Mouse (Mus musculus) limb, embryonic 12.5 days (tissue): ENCODE data around the gene Diaph2. TPM values are rescaled to one million over a fixed set of nuclear protein-coding genes. Genes with fewer than 3 reads are reported as not detected.
"Not testable (repeated sequence)": the region's sequence is repeated elsewhere in the genome, so short reads cannot be mapped to it uniquely, and the experiment has no call there.

Experiments
- ATAC-seq: fragments of 200-750 bp; cut with Nextera tagmentation; 2 replicates; pipeline ENCODE4 v1.8.0; 2017; ENCODE audit warnings: low read depth, moderate TSS enrichment; ENCODE audit not compliant: insufficient number of reproducible peaks, insufficient read depth, low FRiP score, low TSS enrichment
- H3K27ac ChIP-seq: fragments of 300-500 bp; sonication (generic); 2 replicates; pipeline ENCODE4 v1.5.1; 2016; ENCODE audit warnings: mild to moderate bottlenecking, moderate library complexity
- H3K27me3 ChIP-seq: fragments of 300-500 bp; sonication (generic); 2 replicates; pipeline ENCODE4 v1.6.1; 2016; ENCODE audit warnings: mild to moderate bottlenecking, moderate library complexity
- H3K36me3 ChIP-seq: fragments of 300-500 bp; sonication (generic); 2 replicates; pipeline ENCODE4 v1.6.1; 2016; ENCODE audit warnings: mild to moderate bottlenecking, moderate library complexity
- H3K4me1 ChIP-seq: fragments of 300-500 bp; sonication (generic); replicated peaks from 2 replicates; pipeline ENCODE4 v1.6.1; 2016
- H3K4me2 ChIP-seq: fragments of 300-500 bp; sonication (generic); 2 replicates; pipeline ENCODE4 v1.6.1; 2016; ENCODE audit warnings: mild to moderate bottlenecking, moderate library complexity
- H3K4me3 ChIP-seq: fragments of 300-500 bp; sonication (generic); replicated peaks from 2 replicates; pipeline ENCODE4 v1.5.1; 2016; ENCODE audit warnings: mild to moderate bottlenecking
- H3K9ac ChIP-seq: fragments of 300-500 bp; sonication (generic); replicated peaks from 2 replicates; pipeline ENCODE4 v1.6.1; 2016; ENCODE audit warnings: mild to moderate bottlenecking, moderate library complexity
- H3K9me3 ChIP-seq: fragments of 300-500 bp; sonication (generic); 2 replicates; pipeline ENCODE4 v1.6.1; 2016; ENCODE audit warnings: mild to moderate bottlenecking, moderate library complexity
- WGBS: fragments of 180-500 bp; shearing (Covaris S2); methylation state at CpG from one replicate; pipeline ENCODE4 v1.1.7; 2016; 5-methylcytosine and 5-hydroxymethylcytosine counted together
- polyA plus RNA-seq: library from polyadenylated mRNA; unstranded; fragments of >200 nt; fragmentation: Nextera tagmentation; extraction: Ambion mirVana; gene quantifications from 2 replicates; pipeline ENCODE4 v1.2.1, GENCODE M21; 2016

Gene Diaph2
- polyA plus RNA-seq, 1 experiment from 2014 or later: 5.9 TPM

DNA sequence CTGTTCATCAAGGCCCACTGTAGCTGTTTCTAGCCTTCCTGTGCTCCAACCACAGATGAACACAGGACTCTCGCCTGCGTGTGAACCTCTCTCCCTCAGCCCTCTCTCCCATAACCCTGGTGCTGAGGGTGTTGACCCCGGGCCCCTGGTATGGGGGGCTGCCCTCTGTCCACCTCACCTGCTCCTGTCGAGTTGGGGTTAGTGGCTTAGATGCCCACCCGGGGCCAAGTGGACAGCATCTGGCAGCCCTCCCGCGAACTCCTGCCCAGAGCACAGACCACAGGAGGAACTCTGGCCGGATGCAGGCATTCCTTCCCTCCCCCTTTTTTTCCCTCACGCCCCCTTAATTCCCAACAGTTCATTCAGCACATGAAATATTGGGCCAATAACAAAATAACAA is 537.5 kb downstream of the Diaph2 start:
- ATAC-seq: no peak
- no peak overlapping the region for H3K9ac ChIP-seq
- H3K36me3 ChIP-seq: no peaks in the 10 kb centered on the region
- no peak overlapping the region for H3K27ac ChIP-seq
- no peaks in the 10 kb centered on the region for H3K27me3 ChIP-seq
- no peaks in the 10 kb centered on the region for H3K9me3 ChIP-seq
- H3K4me1 ChIP-seq: no peaks in the 10 kb centered on the region
- WGBS: 81% methylated on average over 9 of the region's 9 CpGs
- no peak overlapping the region for H3K4me2 ChIP-seq
- H3K4me3 ChIP-seq: no peak overlapping the region

DNA sequence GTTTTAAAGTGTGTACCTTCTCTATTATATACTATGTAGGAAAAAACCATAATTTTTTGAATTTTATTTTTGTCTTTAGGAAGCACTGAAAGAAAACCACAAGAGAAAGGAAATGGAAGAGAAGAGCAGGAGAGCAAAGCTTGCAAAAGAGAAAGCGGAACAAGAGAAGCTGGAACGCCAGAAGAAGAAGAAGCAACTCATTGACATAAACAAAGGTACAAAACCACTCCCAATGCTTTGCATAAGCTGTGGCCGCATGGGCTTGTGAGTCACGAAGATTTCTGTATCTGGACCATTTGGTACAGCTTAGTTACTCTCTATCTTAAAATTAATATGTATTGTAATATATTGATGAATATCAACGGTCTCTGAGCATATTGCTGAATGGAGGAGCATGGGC is 540.2 kb downstream of the Diaph2 start:
- Histone ChIP-seq H3K36me3 (no peaks in the 10 kb centered on the region), H3K27ac (no peak overlapping the region), H3K4me2 (no peak overlapping the region), H3K9me3 (no peaks in the 10 kb centered on the region), H3K27me3 (no peaks in the 10 kb centered on the region), H3K4me3 (no peak overlapping the region), H3K9ac (no peak overlapping the region), H3K4me1 (no peaks in the 10 kb centered on the region)
- ATAC-seq: no peak
- WGBS: 83% methylated on average over 5 of the region's 5 CpGs

DNA sequence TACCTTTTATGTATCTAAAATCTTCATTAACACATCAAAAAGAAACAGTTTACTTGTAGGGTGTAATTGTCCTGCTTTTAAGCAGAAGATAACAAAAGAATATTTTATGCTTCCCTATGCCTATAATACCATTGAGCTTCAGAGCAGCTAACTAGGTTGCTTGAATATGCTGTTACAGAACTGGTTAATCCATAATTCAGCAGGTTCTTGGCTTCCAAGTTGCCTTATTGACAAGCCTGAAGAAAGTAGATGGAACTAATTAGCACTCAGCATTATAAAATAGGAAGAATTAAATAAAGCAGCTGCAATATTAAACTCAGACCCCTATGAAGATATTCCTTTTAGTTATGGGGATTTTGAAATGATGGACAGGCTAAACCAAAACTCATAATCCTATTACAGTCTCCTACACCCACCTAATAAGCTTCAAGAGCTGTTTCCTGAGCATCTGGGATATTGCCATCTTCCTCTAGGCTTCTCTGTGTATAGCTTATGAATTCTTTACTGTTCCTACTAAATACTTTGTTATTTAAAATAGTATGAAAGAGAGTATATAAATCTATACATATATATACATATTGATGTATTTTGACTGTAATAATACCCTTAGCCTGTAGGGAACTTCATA is 601.4 kb downstream of the Diaph2 start:
- no peak overlapping the region for H3K4me2 ChIP-seq
- H3K27ac ChIP-seq: no peak overlapping the region
- ATAC-seq: no peak
- H3K4me3 ChIP-seq: no peak overlapping the region
- H3K27me3 ChIP-seq: no peaks in the 10 kb centered on the region
- H3K36me3 ChIP-seq: no peaks in the 10 kb centered on the region
- no peaks in the 10 kb centered on the region for H3K9me3 ChIP-seq
- no peaks in the 10 kb centered on the region for H3K4me1 ChIP-seq
- no peak overlapping the region for H3K9ac ChIP-seq

DNA sequence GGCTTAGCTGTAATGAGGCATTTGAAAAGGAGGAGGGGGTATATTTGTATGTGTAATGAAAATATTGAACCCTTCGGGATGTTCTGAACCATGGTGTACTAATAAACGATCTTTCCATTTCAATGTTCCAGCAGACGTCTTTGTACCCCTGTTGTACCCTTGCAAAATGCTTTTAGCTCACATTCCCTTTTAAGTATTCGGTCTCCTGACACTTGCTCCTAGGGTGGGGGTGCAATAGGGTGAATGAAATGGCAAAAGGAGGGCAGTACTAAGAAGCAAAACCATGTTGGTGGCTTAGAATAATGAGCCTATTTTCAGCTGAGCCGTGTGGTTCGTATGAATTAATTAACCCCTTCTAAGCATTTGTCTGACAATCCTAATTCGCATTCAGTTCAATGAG is 601.9 kb downstream of the Diaph2 start:
- no peak overlapping the region for H3K4me3 ChIP-seq
- H3K4me1 ChIP-seq: no peaks in the 10 kb centered on the region
- H3K9ac ChIP-seq: no peak overlapping the region
- no peak overlapping the region for H3K4me2 ChIP-seq
- no peak for ATAC-seq
- 56% methylated on average over 7 of the region's 7 CpGs for WGBS
- no peaks in the 10 kb centered on the region for H3K9me3 ChIP-seq
- H3K27ac ChIP-seq: no peak overlapping the region
- no peaks in the 10 kb centered on the region for H3K27me3 ChIP-seq
- no peaks in the 10 kb centered on the region for H3K36me3 ChIP-seq

DNA sequence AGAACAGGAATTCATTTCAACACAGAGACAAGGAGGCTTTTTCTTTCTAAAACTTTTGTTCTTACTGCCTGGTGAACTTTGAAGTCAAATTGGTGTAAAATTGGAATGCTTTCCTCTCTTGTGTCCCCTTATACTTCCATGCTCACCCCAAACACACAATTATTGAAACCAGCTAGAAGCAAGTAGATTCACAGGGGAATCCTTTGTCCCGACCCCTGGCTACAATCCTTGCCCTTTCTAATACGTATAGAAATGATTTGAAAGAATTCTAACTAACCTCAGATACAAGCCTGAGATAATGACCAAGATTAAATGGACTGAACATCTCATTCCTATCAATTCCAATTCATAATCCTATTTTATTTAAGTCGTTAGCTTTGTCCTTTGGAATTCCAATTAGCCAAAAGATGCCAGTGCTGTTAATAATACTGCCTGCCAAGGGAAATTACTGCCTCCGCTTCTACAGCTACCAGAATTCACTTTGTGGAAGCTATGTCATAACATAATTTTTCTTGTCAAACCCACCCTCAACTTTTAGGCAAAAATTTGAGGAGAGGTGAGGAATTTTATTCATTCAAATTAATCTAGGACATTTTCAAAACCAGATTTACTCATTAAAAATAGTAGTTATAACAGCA is 644.1 kb downstream of the Diaph2 start:
- no peaks in the 10 kb centered on the region for H3K9me3 ChIP-seq
- no peak overlapping the region for H3K27ac ChIP-seq
- 68% methylated on average over 4 of the region's 4 CpGs for WGBS
- H3K4me1 ChIP-seq: no peaks in the 10 kb centered on the region
- H3K36me3 ChIP-seq: no peaks in the 10 kb centered on the region
- 0 out of 2 replicates have a peak, but pooled peaks cover 2% of the 10 kb centered on the region for H3K27me3 ChIP-seq
- no peak overlapping the region for H3K9ac ChIP-seq
- ATAC-seq: no peak
- H3K4me3 ChIP-seq: no peak overlapping the region
- H3K4me2 ChIP-seq: no peak overlapping the region

DNA sequence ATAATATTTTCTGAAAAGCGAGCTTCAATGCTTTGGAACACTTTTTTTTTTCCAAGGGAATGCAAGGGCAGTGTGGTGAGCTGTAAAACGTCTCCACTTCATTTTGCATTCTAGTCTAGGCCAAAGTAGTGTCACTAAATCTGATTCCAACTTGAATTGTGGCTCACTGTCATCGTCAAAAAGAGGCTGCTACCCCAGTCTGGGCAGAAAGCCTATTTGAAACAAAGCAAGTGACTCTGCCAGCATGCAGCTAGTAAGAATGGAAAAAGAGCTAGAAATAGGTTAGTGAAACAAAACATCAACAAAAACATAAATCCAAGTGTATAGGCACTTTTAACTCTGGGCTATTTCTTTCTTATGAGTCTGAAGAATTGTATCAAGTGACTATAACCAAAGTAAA is 653.7 kb downstream of the Diaph2 start:
- Histone ChIP-seq H3K4me2 (no peak overlapping the region), H3K27me3 (peaks cover 5% of the 10 kb centered on the region; the same call in 1 of the 2 replicates), H3K4me3 (no peak overlapping the region), H3K36me3 (no peaks in the 10 kb centered on the region), H3K4me1 (no peaks in the 10 kb centered on the region), H3K9me3 (no peaks in the 10 kb centered on the region), H3K27ac (no peak overlapping the region), H3K9ac (no peak overlapping the region)
- WGBS: 58% methylated on average over 3 of the region's 3 CpGs
- no peak for ATAC-seq

DNA sequence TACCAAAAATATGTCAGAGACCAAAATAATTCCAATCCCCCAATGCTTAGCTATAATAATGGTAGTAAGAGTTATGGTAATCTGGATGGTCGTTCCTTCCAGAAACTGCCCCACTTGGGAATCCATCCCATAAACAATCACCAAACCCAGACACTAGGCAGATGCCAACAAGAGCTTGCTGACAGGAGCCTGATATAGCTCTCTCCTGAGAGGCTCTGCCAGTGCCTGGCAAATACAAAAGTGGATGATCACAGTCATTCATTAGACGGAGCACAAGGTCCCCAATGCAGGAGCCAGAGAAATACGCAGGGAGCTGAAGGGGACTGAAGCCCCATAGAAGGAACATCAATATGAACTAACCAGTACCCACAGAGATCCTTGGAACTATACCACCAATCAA is 657.9 kb downstream of the Diaph2 start:
- 92% methylated on average over 3 of the region's 3 CpGs for WGBS

DNA sequence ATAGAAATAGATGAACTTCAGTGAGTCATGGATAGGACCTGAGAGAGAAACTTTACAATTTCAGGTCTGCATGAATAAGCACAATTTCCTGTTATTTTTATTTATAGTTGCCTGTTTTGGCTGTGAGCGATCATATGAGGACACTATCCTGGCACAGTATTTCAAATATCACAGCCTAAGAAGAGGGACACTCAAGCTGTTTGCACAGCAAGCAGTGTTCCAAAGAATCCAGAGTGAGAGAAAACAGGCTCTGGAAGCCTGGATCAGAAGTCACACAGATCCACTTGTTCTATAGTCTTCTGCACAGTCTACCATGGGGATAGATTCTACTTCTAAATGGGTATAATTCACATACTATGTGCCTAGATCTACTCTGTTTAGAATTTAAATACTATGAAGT is 659.4 kb downstream of the Diaph2 start:
- 86% methylated on average over 1 of the region's 1 CpGs for WGBS
- no peak for ATAC-seq

More for the DNA sequence above, 657.9 kb downstream of the Diaph2 start:
- H3K9ac ChIP-seq, H3K9me3 ChIP-seq, H3K4me2 ChIP-seq, ATAC-seq, H3K36me3 ChIP-seq, H3K27me3 ChIP-seq, H3K4me1 ChIP-seq, H3K27ac ChIP-seq, H3K4me3 ChIP-seq: not testable (repeated sequence)

DNA sequence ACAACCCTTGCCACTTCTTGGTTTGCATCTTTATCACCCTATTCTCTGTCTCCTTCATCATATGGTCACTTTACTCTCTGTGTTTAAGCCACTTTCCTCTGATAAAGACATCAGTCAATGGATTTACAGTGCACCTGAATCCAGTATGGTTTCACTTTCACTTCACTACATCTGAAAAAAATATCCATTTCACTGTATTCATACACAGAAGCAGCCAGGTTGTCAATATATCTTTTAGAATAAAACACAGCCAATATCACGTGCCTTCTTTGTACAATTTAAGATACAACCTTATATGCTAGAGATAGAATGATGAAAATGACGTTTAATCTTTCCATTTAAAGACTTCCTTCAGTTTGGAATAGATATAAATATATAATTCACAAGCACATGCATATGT is 673.6 kb downstream of the Diaph2 start:
- H3K4me3 ChIP-seq: no peak overlapping the region
- H3K4me1 ChIP-seq: no peaks in the 10 kb centered on the region
- 74% methylated on average over 2 of the region's 2 CpGs for WGBS

More for the DNA sequence above, 659.4 kb downstream of the Diaph2 start:
- no peaks in the 10 kb centered on the region for H3K4me1 ChIP-seq
- H3K9me3 ChIP-seq: no peaks in the 10 kb centered on the region
- H3K4me3 ChIP-seq: no peak overlapping the region
- H3K4me2 ChIP-seq: no peak overlapping the region
- no peaks in the 10 kb centered on the region for H3K27me3 ChIP-seq
- no peak overlapping the region for H3K9ac ChIP-seq
- H3K27ac ChIP-seq: no peak overlapping the region
- no peaks in the 10 kb centered on the region for H3K36me3 ChIP-seq

DNA sequence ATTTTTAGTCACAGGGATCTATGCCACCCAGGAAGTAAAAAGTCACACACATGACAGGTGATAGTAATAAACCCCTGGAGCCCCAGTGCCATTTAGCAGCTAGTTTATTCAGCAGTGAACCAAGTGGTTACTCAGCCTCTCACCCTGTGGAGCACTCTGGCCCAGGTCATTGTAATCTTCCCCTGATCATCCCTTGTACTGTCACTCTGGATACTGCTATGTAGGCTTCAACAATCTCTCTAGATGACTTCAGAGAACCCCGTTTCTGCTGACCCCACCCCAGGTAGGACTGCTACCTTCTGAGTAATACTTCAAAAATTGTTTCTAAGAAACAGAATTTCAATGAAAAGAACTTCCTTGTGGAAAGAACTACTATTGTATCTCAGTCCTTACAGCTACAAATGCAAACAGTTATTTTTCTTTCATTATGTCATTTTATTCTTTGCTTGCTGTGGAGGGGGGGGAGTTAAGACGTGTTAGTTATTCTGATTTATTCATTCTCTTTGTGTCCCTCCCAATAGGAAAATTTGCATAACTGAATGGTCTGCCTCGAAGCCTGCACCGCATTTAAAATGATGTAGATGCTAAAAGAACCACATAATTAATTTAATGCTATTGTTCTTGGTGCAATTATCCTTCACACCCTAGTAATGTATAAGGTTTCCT is 702.4 kb downstream of the Diaph2 start:
- no peaks in the 10 kb centered on the region for H3K36me3 ChIP-seq
- H3K27ac ChIP-seq: no peak overlapping the region
- H3K27me3 ChIP-seq: no peaks in the 10 kb centered on the region
- ATAC-seq: no peak
- no peak overlapping the region for H3K9ac ChIP-seq
- H3K9me3 ChIP-seq: no peaks in the 10 kb centered on the region
- no peaks in the 10 kb centered on the region for H3K4me1 ChIP-seq
- no peak overlapping the region for H3K4me2 ChIP-seq
- no peak overlapping the region for H3K4me3 ChIP-seq
- WGBS: 72% methylated on average over 4 of the region's 4 CpGs

More for the DNA sequence above, 673.6 kb downstream of the Diaph2 start:
- Histone ChIP-seq H3K27ac (no peak overlapping the region), H3K9ac (no peak overlapping the region), H3K4me2 (no peak overlapping the region), H3K27me3 (no peaks in the 10 kb centered on the region), H3K9me3 (no peaks in the 10 kb centered on the region), H3K36me3 (no peaks in the 10 kb centered on the region)
- ATAC-seq: no peak

DNA sequence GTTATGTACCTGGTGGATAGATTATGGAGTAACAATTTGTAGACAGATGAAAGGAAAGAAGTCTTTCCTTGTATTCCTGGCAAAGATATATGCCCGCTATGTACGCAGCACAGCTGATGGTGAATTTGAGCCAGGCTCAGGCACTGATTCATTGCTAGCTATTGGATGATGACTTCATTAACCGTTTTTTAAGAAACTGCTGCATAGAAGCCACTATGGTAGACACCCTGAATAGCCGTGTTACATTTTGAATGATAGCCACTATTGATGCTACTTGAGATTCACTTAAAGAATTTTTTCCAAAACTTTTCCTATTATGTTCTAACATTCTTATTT is 702.9 kb downstream of the Diaph2 start:
- Histone ChIP-seq H3K27ac (no peak overlapping the region), H3K27me3 (no peaks in the 10 kb centered on the region), H3K4me2 (no peak overlapping the region), H3K9ac (no peak overlapping the region), H3K4me3 (no peak overlapping the region), H3K4me1 (no peaks in the 10 kb centered on the region), H3K36me3 (no peaks in the 10 kb centered on the region), H3K9me3 (no peaks in the 10 kb centered on the region)
- WGBS: 87% methylated on average over 4 of the region's 4 CpGs
- ATAC-seq: no peak

DNA sequence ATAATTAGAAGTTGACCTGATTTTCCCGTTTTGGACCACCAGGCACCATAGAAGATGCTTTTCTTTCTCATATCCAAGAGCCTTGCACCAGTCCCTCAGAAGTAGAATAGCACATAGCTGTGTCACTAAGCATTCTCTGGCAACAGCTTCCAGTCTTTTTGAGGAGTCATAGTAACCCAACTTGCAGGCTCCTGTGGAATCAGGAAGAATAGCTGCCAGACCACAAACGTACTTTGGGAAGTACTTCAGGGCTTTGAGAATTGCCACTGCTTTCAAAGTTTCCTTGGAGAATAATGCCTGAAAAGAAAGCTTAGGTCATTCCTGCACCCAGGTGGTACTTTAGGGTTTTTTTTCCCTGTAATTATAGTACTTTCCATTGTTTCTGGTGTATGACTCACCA is 723.6 kb downstream of the Diaph2 start:
- H3K9me3 ChIP-seq: no peaks in the 10 kb centered on the region
- 52% methylated on average over 2 of the region's 2 CpGs for WGBS
- no peak for ATAC-seq
- H3K36me3 ChIP-seq: no peaks in the 10 kb centered on the region
- H3K27ac ChIP-seq: no peak overlapping the region
- H3K4me1 ChIP-seq: no peaks in the 10 kb centered on the region
- no peak overlapping the region for H3K4me3 ChIP-seq
- no peak overlapping the region for H3K4me2 ChIP-seq
- no peaks in the 10 kb centered on the region for H3K27me3 ChIP-seq
- H3K9ac ChIP-seq: no peak overlapping the region
